Mouse (Mus musculus) olfactory bulb, adult 2 months (tissue): ENCODE data around the gene Eif4a2.

Experiments
- CTCF ChIP-seq: fragments of 200-500 bp; IDR thresholded peaks from 2 replicates; pipeline ENCODE4 v1.5.1; 2012; ENCODE audit warnings: low read depth, mild to moderate bottlenecking, low read length, moderate library complexity; ENCODE audit not compliant: insufficient read depth
- POLR2A ChIP-seq: fragments of 200-500 bp; IDR thresholded peaks from 2 replicates; pipeline ENCODE4 v1.6.1; 2012; ENCODE audit warnings: mild to moderate bottlenecking, low read depth, low read length, moderate library complexity; ENCODE audit not compliant: insufficient read depth

DNA sequence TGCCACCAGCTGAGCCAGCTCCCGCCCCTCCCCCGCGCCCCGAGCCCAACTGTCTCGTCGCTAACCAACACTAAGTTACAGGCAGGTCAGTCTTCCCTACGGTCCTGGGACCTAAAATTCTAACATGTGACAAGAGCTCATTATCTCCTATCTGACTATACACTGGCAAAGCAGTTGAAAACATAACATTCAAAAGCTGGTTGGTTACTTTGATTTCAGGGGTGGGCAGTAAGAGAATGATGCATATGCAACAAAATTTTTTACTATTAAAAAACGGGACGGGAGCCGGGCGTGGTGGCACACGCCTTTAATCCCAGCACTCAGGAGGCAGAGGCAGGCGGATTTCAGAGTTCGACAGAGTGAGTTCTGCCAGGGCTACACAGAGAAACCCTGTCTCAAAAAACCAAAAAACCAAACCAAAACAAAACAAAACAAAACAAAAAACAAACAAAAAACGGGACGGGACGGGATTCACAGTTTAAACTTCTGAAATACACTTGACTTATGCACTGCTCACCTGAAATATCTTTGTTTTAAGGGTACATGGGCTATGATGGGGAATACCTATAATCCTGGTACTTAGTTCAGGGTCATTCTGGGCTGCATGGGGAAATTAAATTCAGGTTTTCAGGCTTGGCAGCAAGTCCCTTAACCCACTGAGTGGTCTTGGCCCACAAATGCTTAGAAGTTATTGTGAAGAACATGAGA, 4.1 kb upstream of the Eif4a2 start:
- TF ChIP-seq POLR2A (no peak), CTCF (no peak)
